Mouse (Mus musculus): Measurements from ENCODE around the gene Gimap3.

Gene Gimap3

GRCm38 (mm10) chr6:48770696-48771095, at the start of gene Gimap3:
TSS of gene Gimap3 (minus strand) at chr6:48770851.
- DNase-seq: no peak

DNA sequence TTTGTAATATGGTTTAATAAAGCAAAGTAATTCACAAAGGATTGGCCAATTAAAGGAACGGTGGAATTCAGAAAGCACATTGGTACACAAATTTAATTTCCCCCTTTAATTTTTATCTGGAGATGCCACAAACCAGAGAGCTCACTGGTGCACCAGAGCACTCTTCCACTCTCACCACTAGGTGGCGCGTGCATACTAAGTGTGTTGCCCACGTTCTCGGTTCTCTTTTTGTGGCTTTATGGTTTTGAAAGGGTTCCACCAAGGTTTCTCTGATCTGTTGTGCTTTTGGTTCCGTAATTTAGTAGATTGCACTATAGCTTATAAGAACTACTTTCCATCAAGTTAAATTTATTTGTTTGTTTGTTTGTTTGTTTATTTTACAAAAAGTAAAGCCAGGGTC, 47.2 kb upstream of the Gimap3 start:
- peak; percentile 16 for DNase-seq

DNA sequence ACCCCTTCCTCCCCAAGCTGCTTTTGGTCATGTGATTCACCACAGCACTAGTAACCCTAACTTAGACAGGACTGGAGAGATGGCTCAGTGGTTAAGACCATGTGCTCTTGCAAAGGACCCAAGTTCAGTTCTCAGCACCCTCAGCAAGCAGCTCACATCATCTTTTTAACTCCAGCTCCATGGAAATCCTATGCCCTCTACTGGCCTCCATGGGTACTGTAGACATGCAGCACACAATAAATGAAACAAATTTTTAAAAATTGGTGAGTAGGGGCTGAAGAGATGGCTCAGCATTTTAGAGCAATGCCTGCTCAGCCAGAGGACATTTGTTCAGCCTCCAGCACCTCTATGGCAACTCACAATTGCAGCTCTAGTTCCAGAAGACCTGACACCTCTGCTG, 44.4 kb upstream of the Gimap3 start:
- DNase-seq: no peak

GRCm38 (mm10) chr6:48809494-48810219, 39.0 kb upstream of the Gimap3 start:
- no peak for DNase-seq

DNA sequence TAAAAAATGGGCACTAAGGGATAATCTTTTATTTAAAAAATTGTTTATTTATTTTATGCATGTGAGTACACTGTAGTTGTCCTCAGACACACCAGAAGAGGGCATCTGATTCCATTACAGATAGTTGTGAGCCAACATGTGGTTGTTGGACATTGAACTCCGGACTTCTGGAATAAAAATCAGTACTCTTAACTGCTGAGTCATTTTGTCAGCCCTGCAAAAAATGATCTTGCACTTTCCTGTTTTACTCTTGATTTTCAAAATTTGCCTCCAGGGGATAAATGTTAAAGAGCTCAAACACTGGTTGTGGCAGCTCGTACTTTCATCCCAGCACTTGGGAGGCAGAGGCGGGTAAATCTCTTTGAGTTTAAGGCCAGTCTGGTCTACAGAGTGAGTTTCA, 36.1 kb upstream of the Gimap3 start:
- no peak for DNase-seq

DNA sequence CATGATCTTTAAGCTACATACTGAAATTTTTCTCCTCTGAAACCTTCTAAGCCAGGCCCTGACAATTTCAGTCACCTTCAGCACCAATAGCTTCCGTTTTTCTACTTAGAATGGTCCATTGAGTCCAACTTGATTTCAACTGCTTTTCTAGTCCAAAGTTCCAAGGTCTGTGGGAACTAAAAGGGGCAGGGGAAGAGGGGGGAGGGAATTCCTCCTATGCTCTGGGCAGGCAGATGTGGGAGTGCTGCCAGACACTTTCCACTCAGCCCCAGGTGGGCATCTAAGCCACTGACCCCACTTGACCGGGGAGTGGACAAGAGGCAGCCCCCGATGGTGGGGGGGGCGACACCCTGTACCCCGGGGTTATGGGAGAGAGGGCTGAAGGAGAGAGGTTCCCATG, 33.7 kb upstream of the Gimap3 start:
- DNase-seq: no peak

GRCm38 (mm10) chr6:48803406-48804051, 32.9 kb upstream of the Gimap3 start:
- DNase-seq: no peak

- no peak for DNase-seq
Observed at GRCm38 (mm10) chr6:48801897-48802296, 31.2 kb upstream of the Gimap3 start.

GRCm38 (mm10) chr6:48787867-48788266, 17.2 kb upstream of the Gimap3 start:
- no peak for DNase-seq

GRCm38 (mm10) chr6:48785601-48786000, 14.9 kb upstream of the Gimap3 start:
- no peak for DNase-seq

- DNase-seq: no peak
Observed at GRCm38 (mm10) chr6:48785189-48785588, 14.5 kb upstream of the Gimap3 start.

DNA sequence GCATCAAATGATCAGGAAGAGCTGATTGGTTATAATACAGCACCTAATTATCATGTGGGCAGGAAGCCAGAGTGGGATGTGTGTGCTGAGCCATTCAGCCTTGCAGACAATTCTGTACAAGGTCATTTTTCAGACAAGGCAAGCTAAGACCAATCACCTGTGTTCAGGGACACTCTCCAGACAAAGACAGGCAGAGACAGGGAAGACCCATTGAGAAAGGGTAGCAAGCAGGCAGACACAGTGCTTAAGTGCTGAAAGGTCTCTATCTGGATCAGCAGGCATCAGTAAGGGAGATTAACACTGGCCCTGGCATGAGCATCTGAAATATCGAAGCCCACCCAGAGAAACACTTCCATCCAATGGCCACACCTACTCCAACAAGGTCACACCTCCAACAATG, 13.8 kb upstream of the Gimap3 start:
- DNase-seq: no peak

- peak; percentile 48 for DNase-seq
Observed at GRCm38 (mm10) chr6:48772030-48772429, 1.4 kb upstream of the Gimap3 start.

DNA sequence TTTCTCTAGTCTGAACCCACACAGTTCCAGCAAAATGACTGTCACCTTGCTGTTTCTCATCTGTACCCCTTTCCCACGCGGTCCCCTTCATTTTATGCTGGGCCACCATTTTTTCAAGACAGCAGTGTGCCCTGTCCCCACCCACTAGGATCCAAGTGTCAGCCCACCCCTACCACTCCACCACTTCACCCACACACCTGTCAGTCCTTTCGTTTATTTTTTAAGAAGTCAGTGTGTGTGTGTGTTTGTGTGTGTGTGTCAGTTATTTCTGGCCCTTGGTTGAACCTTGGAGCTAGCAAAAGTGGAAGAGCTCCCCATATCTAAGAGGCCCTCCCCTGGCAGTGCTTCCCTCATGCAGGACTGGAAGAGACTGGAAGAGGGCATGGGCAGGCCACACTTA, 1.7 kb downstream of the Gimap3 start:
- DNase-seq: no peak

DNA sequence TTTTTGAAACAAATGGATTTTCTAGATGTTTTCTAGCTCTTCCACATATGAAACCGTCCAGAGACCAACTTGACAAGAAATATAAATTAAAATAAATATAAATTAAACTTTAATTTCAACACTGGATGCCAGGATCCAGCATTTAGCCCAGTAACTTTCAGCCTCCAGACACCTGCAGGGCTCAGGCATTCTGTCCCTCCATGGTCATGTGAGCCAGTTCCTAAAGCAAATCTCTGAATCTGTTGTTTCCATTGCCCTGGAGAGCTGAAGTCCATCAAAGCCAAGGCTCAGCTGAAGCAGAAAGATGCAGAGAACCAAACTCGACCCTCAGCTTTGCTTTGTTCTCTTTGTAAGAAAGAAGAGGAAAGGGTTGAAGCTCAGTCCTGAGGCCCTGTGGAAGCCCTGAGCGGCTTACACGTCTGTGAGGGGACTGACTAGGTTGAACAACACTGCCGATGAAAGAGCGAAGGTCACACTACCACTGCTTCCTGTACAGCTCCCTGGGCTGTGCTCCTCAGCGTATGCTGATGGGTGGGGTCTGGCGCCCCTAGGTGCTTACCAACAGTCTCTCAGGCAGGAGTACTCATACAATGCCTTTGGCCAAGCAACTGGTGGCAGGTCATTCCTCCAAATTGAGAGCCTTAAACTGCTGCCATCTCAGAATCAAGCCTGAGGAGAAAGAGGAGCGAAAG, 2.3 kb downstream of the Gimap3 start:
- no peak for DNase-seq

- no peak for DNase-seq
Observed at GRCm38 (mm10) chr6:48764496-48764895, 6.2 kb downstream of the Gimap3 start.

DNA sequence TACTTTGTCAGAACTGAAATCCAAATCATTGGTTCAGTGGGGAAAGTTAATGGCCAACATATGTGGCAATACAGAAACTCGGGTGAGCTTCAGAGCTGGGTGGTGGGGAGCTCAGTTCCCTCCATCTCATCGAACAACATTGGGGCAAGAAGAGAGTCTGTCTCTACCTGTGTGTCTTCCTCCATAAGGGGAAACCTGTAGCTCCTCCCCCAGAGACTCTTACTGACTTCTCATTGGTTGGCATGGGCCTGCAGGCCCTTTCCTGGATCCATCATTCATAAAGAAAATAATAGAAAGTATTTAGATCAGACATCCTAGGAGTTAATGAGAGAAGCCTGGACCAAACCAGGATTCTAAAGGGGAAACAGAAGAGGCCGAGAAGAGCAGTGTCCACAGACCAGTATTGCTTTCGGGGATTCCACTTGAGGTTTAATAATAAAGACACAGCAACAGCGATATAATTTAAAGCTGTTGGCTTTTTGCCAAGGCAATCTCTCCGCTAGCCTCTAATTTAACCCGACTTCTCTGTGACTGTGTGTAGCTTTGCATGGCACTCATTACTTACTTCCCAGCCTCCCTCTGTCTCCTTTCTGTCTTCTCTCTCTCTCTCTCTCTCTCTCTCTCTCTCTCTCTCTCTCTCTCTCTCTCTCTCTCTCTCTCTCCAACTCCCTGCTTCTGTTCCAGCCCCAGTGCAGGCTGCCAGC, 6.9 kb downstream of the Gimap3 start:
- no peak for DNase-seq

DNA sequence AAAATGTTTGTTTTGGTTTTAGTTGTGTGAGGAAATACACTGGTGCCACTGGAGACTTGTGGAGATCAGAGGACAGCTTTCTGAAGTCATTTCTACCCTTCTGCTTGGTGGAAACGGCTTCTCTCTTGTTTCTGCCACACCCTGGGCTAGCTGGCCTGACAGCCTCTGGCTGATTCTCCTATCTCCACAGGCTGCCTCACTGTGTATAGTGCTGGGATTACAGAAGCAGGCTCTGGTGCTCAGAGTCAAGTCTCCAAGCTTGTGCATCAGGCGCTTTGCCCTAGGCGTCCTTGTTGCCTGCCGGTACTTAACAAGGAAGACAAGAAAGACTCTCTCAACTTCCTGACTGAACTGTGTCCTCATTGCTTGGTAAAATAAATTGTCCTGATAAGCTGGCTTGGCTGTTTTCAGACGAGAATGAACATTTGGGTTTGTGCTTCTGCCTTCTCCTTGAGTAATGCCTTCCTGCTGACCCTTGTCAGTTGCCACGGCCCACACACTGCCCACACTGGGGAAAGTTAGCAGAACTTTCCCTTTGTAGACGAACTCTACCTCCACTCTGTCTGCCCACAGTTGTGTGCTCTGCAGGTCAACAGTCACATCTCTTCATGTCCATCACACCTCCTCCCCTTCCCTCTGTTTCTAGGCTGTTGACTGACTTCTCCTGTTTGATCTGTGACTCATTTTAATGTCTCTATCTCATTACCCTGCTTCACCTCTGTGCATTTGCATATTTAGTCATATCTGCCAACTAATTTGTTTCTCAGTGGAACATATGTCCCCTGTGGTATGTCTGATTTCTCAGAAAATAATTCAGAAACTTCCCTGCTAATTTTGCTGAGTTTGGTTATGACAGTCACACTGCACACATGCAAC, 23.3 kb downstream of the Gimap3 start:
- no peak for DNase-seq

DNA sequence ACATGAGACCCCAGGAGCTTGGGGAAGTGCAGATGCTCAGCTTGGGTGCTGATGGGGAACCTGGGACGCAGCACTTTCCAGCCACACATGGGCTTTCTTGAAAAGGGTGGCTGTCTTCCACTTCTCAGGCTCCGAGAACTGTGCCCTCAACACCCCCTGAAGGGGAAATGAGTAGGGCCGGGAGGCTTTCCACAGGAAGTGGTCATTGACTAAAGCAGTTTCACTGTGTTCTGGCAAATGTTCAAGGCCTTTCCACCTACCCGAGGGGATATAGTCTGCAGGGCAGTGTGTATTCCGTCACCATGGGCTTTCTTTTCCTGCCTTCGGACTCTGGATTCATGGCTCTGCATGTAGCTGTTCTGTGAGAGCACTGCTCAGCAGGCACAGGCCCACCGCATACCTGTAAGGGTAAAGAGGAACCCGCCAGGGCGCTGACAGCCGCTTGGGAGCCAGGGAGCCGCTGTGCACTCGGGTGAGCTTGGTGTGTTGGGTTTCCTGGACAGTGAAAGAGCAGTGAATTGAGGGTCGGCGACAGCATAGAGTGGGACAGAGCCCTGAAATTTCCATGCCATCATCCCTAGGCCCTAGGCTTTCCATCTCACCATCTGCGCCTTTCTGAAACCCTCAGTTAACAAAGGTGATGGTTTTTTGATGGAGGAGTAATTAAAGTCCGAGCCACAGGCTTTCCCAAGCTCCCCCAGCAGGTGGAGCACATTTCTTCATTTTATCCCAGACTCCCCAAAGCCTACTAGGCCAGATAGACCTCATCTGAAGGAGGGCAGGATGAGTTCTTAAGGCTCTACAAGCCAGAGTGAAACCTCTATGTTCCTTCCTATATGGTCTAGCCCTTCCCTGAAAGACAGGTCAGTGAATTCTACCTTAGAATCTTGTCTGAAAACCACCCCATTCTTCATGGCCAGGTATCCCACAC, 24.4 kb downstream of the Gimap3 start, which contains the start of gene Gimap5:
Gene Gimap5, plus strand, starts transcription at position 239 of the 931 bp plus-strand sequence.
- no peak for DNase-seq

DNA sequence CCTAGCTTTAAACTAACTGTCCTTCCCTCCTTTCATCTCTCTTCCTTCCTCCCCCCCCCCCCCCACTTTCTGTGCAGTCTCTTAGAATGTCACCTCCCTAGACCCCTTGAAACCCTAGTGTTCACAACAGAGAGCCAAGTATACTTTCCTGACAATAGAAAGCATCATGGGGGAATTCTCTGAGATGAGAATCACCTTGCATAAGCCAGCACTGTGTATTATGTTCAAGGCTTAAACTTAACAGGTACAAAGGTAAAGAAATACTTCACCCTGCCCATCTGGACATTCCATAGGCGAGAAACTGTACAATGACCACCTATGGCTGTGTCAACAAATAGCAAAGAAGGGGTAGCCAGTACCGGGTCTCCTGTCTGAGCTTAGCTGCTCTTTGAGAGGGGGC, 25.2 kb downstream of the Gimap3 start:
- no peak for DNase-seq

Measured in cerebellum, adult 11-12 months (tissue).